Mouse (Mus musculus): Measurements from ENCODE around the gene Armt1.

DNA sequence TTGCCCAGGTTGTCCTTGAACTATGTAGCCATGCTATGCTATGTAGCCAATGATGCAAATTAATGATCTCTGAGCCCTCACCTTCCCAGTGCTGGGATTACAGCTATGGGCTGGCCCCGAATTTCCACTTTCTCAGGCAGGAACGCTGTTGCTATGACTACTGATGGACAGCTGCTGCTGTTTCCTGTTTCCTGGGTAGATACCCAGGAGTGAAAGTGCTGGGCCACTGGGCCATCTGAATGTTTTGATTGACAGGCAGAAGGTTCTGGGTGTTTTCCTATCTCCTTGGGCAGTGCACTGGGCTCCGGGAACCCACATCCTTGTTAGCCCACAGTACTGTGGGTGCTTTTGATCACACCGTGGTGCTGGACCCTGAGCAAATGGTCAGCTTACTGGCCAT is 24.1 kb downstream of the Armt1 start:
- TF ChIP-seq CTCF (IDR thresholded peaks at IDR 0.05; ENCODE audit: borderline replicate concordance, control insufficient read depth, extremely low read depth, insufficient read depth, low read length, poor library complexity) (no peak), POLR2A (IDR thresholded peaks at IDR 0.05; ENCODE audit: control insufficient read depth, extremely low read depth, insufficient read depth, low read length, poor library complexity) (no peak)
